Mouse (Mus musculus) thymus, adult 2 months (tissue): ENCODE results near the gene Ylpm1.

Source experiments
- CTCF ChIP-seq: fragments of 200-500 bp; IDR thresholded peaks from 2 replicates; pipeline ENCODE4 v1.5.1; 2012; ENCODE audit warnings: mild to moderate bottlenecking, control low read depth, low read length, moderate library complexity, borderline replicate concordance; ENCODE audit not compliant: control insufficient read depth, poor library complexity, insufficient read depth; ENCODE audit errors: extremely low read depth
- POLR2A ChIP-seq: fragments of 200-500 bp; IDR thresholded peaks from 2 replicates; pipeline ENCODE4 v1.6.1; 2012; ENCODE audit warnings: mild to moderate bottlenecking, low read length, control low read depth, moderate library complexity; ENCODE audit not compliant: control insufficient read depth, poor library complexity, insufficient read depth; ENCODE audit errors: extremely low read depth

GRCm38 (mm10) chr12:85112550-85113251 is 116.6 kb downstream of the Ylpm1 start:
- TF ChIP-seq POLR2A: no peak
- no peak for TF ChIP-seq CTCF
